Mouse (Mus musculus): ENCODE measurements around the gene Gabbr1.

GRCm38 (mm10) chr17:37098178-37098577 lies 52.4 kb downstream of the Gabbr1 start, which contains the start of gene Olfr91:
- TF ChIP-seq FLI1 (IDR thresholded peaks at IDR 0.05; ENCODE audit: low read length) = no peak
- no peak for TF ChIP-seq GATA1 (IDR thresholded peaks at IDR 0.05; ENCODE audit: borderline replicate concordance, low read length)

Measured in megakaryocyte, embryonic 14.5 days (primary cell).